Mouse (Mus musculus) cerebellum, adult 9-10 months (tissue): Measurements from ENCODE around the gene Ifna4.

ENCODE experiments used
- DNase-seq: peaks from one replicate; pipeline ENCODE4 v3.0.0; 2022

Gene Ifna4

GRCm38 (mm10) chr4:88867366-88867925 is 25.8 kb downstream of the Ifna4 start:
- peak; percentile 61 for DNase-seq

- DNase-seq: no peak
Measured at GRCm38 (mm10) chr4:88867926-88868911, 26.6 kb downstream of the Ifna4 start.

- peak; percentile 42 for DNase-seq
Measured at GRCm38 (mm10) chr4:88872691-88873090, 31.0 kb downstream of the Ifna4 start.

- no peak for DNase-seq
Measured at GRCm38 (mm10) chr4:88875435-88876095, 33.9 kb downstream of the Ifna4 start.

- DNase-seq: no peak
Measured at GRCm38 (mm10) chr4:88876520-88876919, 34.9 kb downstream of the Ifna4 start.

GRCm38 (mm10) chr4:88878246-88878645 is 36.6 kb downstream of the Ifna4 start:
- DNase-seq: no peak

GRCm38 (mm10) chr4:88878772-88879171 is 37.1 kb downstream of the Ifna4 start:
- no peak for DNase-seq

- DNase-seq: no peak
Measured at GRCm38 (mm10) chr4:88880101-88880500, 38.4 kb downstream of the Ifna4 start, which contains the start of gene Ifne. TSS of gene Ifne (minus strand) at chr4:88880201.

GRCm38 (mm10) chr4:88888236-88888635 is 46.6 kb downstream of the Ifna4 start:
- DNase-seq: no peak
